Mouse (Mus musculus) ES-E14 (cell line): Measurements from ENCODE around the gene Crocc. TPM values are rescaled to one million over a fixed set of nuclear protein-coding genes. Genes with fewer than 3 reads are reported as not detected.

Source experiments
- DNase-seq: peaks from one replicate; pipeline ENCODE4 v3.0.0-alpha.2; 2013; ENCODE audit warnings: low read depth, low spot score
- H3K27ac ChIP-seq: 2 replicates; pipeline ENCODE4 v1.5.1; 2012; ENCODE audit warnings: low read depth, mild to moderate bottlenecking, low read length, moderate library complexity, mixed read lengths; ENCODE audit not compliant: poor library complexity, insufficient read depth, severe bottlenecking
- H3K36me3 ChIP-seq: 2 replicates; pipeline ENCODE4 v1.6.1; 2012; ENCODE audit warnings: mild to moderate bottlenecking, low read length, moderate library complexity, mixed read lengths; ENCODE audit not compliant: control insufficient read depth, poor library complexity, insufficient read depth, severe bottlenecking
- H3K4me1 ChIP-seq, 2 experiments: fragments of 150-350 bp in 1 of 2; sonication (generic) in 1 of 2; 2 replicates each; pipeline ENCODE4 v1.6.1; 2012; ENCODE audit warnings: low read length in 2 of 2, mild to moderate bottlenecking in 1 of 2, mixed read lengths in 1 of 2; ENCODE audit not compliant: control insufficient read depth in 2 of 2, insufficient read depth in 2 of 2, poor library complexity in 1 of 2
- H3K4me3 ChIP-seq, 2 experiments: fragments of 150-350 bp in 1 of 2; sonication (generic) in 1 of 2; 2 replicates each; pipeline ENCODE4 v1.5.1; 2012; ENCODE audit warnings: low read length in 2 of 2, low read depth in 1 of 2, mild to moderate bottlenecking in 1 of 2, mixed read lengths in 1 of 2; ENCODE audit not compliant: insufficient read depth in 1 of 2, poor library complexity in 1 of 2, severe bottlenecking in 1 of 2
- H3K9ac ChIP-seq: 2 replicates; pipeline ENCODE4 v1.6.1; 2012; ENCODE audit warnings: low read depth, mild to moderate bottlenecking, low read length, mixed read lengths; ENCODE audit not compliant: poor library complexity, insufficient read depth, severe bottlenecking
- H3K9me3 ChIP-seq: fragments of 150-350 bp; sonication (generic); 2 replicates; pipeline ENCODE4 v1.6.1; 2012; ENCODE audit warnings: low read depth, mild to moderate bottlenecking, low read length; ENCODE audit not compliant: control insufficient read depth, insufficient read depth
- CHD2 ChIP-seq: IDR thresholded peaks from 2 replicates; pipeline ENCODE4 v1.6.1; 2014; ENCODE audit warnings: mild to moderate bottlenecking, low read depth, low read length, inconsistent platforms
- HCFC1 ChIP-seq: IDR thresholded peaks from 2 replicates; pipeline ENCODE4 v1.6.1; 2012; ENCODE audit warnings: low read length, inconsistent platforms, borderline replicate concordance; ENCODE audit not compliant: insufficient read depth
- MAFK ChIP-seq: IDR thresholded peaks from 2 replicates; pipeline ENCODE4 v1.6.1; 2014; ENCODE audit warnings: mild to moderate bottlenecking, low read depth, low read length, inconsistent platforms; ENCODE audit not compliant: insufficient read depth
- ZC3H11A ChIP-seq: IDR thresholded peaks from 2 replicates; pipeline ENCODE4 v1.6.1; 2012; ENCODE audit warnings: low read depth, mild to moderate bottlenecking, inconsistent platforms, low read length, borderline replicate concordance
- ZNF384 ChIP-seq: IDR thresholded peaks from 2 replicates; pipeline ENCODE4 v1.6.1; 2012; ENCODE audit warnings: low read depth, low read length, inconsistent platforms
- in situ Hi-C, 2 experiments: fragments of 600-800 bp; cut with MboI; formaldehyde crosslinking; loops; one replicate each; pipeline ENCODE4 v1.15.1; 2025; ENCODE audit warnings: low sequenced_read_pairs in 2 of 2, inconsistent platforms in 1 of 2; ENCODE audit not compliant: unreplicated experiment in 2 of 2
- total RNA-seq: library from RNA; depleted of rRNA; stranded (reverse); fragments of 300-350 nt; gene quantifications from 2 replicates; pipeline ENCODE4 v1.2.3, GENCODE M21; 2012

Crocc gene
- total RNA-seq, 1 experiment, result 15.2 TPM

DNA sequence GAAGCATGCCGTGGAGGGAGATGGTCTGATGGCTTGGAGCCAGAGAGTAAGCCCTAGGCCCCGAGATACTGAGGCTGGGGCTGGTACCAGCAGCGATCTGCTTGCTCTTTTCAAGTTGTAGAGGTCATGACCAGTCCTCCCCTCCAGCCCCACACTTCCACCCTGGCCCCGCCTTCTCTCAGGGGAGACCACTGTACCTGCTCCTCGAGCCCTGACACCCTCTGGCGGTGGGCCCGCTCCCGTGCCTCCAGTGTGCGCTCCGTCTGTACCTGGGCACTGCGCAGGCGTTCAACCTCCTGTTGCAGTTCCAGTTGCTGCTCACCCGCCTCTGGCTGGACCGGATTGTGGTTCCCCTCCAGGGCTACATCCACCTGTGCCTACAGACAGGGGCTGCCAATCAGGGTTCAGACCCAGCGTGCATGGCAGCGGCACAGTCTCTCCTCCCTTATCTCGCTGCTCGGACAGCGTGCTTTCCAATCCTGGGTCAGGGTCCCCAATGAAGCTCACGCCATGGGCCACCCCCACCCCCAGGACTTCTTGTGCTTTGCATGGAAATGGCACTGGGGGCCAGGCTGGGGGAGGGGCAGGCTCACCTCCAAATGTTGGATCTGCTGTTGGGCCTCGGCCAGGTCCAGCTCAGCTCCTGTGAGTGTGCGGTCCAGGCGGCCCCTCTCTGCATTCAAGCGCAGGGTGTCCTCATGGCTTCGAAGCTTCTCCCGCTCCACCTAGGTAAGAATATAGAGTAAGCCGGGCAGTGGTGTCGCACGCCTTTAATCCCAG is 42.5 kb downstream of the Crocc start:
- H3K9me3 ChIP-seq, result no peaks in the 10 kb centered on the region
- peak overlapping the region in 1 of 2 experiments; percentile 10; a peak in 1 of 4 replicates for H3K4me3 ChIP-seq
- H3K4me1 ChIP-seq, result peaks cover 0 to 12% of the 10 kb centered on the region in 2 experiments; a peak in 2 of 4 replicates
- no peak overlapping the region for H3K27ac ChIP-seq
- peak; percentile 12 for DNase-seq
- in situ Hi-C loops, result no loop called here
- H3K9ac ChIP-seq, result no peak overlapping the region
- peaks cover 16% of the 10 kb centered on the region for H3K36me3 ChIP-seq
- TF ChIP-seq ZC3H11A, result no peak
- TF ChIP-seq CHD2, result no peak
- no peak for TF ChIP-seq MAFK
- TF ChIP-seq ZNF384, result no peak
- no peak for TF ChIP-seq HCFC1

DNA sequence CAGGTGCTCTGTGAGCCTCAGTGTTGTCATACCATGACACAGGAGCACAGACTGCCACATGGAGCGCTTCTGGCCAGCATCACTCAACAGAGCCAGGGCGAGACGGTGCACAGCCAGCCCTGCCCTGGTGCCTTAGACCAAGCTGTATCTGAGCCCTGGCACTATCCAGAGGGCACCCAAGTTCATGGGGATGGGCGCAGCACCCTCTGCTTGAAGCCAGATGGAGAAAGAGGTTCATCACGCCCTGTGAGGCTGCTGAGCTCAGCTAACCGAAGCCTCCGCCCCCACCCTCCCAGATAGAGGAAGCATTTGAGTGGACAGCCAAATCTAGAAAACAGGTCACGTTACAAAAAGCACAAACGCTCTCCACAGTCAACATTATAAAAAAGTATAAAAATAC is 44.0 kb downstream of the Crocc start:
- H3K4me1 ChIP-seq, result peaks cover 0 to 7% of the 10 kb centered on the region in 2 experiments; a peak in 2 of 4 replicates
- H3K27ac ChIP-seq, result no peak overlapping the region
- H3K9ac ChIP-seq, result no peak overlapping the region
- peaks cover 9% of the 10 kb centered on the region; the same call in 1 of the 2 replicates for H3K36me3 ChIP-seq
- in situ Hi-C loops, result no loop called here
- DNase-seq, result no peak
- TF ChIP-seq MAFK (no peak), ZNF384 (no peak), HCFC1 (no peak), ZC3H11A (no peak), CHD2 (no peak)
- H3K4me3 ChIP-seq, result no peak overlapping the region
- no peaks in the 10 kb centered on the region for H3K9me3 ChIP-seq

DNA sequence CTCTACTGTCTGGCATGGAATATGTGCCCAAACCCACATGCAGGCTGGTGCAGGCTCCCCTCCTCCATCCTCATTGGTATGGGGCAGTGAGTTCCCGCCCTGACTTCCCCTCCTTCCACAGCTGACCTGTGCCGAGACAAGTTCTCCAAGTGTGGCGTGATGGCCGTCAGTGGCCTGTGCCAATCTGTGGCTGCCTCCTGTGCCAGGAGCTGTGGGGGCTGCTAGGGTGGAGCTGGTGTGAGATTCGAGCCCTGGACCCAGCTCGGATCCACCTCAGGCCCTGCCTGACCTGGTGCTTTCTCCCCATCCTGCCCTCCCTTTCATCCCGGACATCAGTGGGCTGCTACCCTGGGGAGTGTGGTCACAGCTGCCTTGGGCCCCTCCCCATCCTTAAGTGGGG is 45.0 kb downstream of the Crocc start:
- no peak overlapping the region for H3K27ac ChIP-seq

DNA sequence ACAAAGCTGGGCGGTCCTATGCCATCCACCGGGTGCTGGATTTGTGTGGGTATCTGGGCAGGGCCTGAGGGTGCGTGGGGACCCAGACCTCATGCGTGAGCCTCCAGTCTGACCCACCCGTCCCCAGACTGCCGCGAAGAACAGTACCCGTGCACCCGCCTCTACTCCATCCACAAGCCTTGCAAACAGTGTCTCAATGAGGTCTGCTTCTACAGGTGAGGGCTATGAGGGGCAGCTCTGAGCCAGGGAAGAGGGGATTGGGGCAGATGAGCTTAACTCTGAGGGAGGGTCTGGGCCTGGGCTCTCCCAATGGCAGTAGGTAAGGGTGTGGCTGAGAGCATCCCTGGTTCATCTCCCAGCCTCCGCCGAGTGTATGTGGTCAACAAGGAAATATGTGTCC is 45.5 kb downstream of the Crocc start:
- H3K9me3 ChIP-seq, result no peaks in the 10 kb centered on the region
- H3K4me3 ChIP-seq, result no peak overlapping the region
- no peak overlapping the region for H3K9ac ChIP-seq
- in situ Hi-C loops, result no loop called here
- TF ChIP-seq CHD2 (no peak), ZC3H11A (no peak), ZNF384 (no peak), HCFC1 (no peak), MAFK (no peak)
- no peak overlapping the region for H3K27ac ChIP-seq
- peaks cover 0 to 4% of the 10 kb centered on the region in 2 experiments; a peak in 1 of 4 replicates for H3K4me1 ChIP-seq
- peaks cover 6% of the 10 kb centered on the region; the same call in 1 of the 2 replicates for H3K36me3 ChIP-seq
- no peak for DNase-seq

More for the DNA sequence above, 45.0 kb downstream of the Crocc start:
- H3K4me3 ChIP-seq, result no peak overlapping the region
- in situ Hi-C loops, result no loop called here
- H3K9ac ChIP-seq, result no peak overlapping the region
- no peak for DNase-seq
- peaks cover 7% of the 10 kb centered on the region; the same call in 1 of the 2 replicates for H3K36me3 ChIP-seq
- peaks cover 0 to 4% of the 10 kb centered on the region in 2 experiments; a peak in 1 of 4 replicates for H3K4me1 ChIP-seq
- no peaks in the 10 kb centered on the region for H3K9me3 ChIP-seq
- TF ChIP-seq ZNF384 (no peak), CHD2 (no peak), ZC3H11A (no peak)
